Mouse (Mus musculus): Measurements from ENCODE around the gene Bbof1.

Bbof1 gene

DNA sequence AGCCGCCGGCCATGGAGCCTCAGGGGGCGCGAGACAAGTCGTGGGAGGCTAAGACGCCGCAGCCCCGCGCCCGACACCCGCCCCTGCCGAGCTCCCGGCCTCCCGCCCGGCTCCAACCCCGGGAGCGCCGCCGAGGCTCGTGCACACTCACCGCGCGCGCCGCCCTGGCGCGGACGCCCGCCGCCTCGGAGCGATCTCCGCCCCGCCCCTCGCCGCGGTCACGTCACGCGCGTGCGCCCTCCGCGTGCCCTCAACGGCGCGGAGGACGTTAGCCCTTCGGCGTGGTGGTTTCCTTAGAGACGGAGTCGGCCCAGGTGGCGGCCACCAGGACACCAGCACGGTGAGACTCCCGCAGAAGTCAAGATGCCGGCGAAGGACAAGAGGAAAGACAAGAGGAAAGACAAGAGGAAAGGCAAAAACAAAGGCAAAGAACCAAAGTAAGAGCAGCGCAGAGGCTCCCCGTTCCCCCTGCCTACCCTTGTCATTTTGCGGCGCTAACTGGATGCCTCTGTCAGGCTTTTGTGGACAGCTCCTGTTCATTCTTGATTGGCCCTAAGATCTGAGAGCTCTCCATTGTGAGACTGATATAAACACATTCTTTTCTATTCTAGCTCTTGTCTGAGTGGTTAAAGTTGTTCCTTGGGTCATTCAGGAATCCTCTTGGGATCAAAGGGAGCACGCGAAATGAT, at the start of gene Bbof1, which contains the start of gene Entpd5:
Bbof1 (plus strand) TSS at position 253 of the 689 bp plus-strand sequence.
Entpd5 (minus strand) TSS at position 211 of the 689 bp plus-strand sequence.
- DNase-seq: peak; percentile 94

DNA sequence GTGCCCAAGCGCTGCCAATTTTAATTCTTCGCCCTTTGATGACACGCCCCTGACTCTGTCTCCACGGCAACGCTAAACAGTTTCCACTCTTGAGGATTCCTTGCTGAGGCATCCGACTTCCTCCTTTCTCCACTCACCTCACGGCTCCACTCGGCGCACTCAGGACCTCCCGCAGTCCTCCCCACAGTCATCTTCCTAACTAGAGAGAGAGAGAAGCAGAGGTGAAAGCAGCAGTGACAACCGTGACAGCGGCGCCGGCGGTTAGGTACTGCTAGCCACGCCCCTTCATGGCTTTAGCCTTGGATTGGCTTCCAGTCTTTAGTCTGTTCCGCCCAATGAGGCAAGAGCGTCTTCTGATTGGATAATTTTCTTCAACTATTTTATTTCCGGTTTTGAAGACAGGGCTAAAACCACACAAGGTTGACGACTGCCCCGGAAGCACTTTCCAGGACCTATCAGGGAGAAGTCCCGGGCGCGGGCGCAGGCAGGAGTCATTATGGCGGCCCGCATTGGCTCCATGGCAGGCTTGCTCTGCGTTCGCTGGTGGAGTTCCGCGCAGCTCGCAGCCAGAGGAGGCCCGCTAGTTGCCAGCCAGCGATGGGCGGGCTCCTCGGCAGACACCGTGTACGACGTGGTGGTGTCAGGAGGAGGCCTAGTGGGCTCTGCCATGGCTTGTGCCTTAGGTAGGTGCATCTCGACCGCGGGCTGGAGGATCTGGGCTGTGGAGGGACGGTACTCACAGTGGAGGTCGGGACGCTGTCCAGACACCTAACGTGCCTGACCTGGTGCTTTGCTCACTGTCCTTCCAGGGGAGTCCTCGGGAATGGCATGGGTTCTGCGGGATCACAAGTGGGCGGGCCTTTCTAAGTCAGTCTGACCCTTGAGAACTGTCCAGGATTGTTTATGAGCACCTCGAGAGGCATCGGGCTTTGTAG, 47.0 kb upstream of the Bbof1 start, which contains the start of the genes Coq6 and Fam161b:
Coq6 (plus strand) TSS at position 103 of the 935 bp plus-strand sequence.
Fam161b (minus strand) TSS at position 279 of the 935 bp plus-strand sequence.
- DNase-seq: peak; percentile 96

DNA sequence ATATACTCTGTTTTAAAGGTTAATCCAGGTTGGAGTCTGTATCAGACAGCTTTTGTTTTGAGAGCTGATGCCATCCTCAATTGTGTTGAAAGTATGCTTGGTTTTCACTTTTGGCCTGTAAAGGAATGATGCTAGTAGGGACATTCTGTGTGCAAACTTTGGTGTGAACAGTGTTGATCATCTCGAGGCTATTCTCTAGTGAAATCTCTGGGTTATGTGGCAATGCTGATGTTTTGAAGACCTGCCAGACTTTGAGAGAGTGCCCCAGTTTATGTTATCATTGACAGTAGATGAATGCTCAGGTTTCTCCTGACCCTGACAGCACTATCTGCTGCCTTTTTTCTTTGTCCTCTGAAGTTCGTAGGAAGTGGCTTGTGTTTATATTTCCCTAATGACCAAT, 46.0 kb upstream of the Bbof1 start:
- DNase-seq: no peak

GRCm38 (mm10) chr12:84364291-84364690, 44.6 kb upstream of the Bbof1 start:
- no peak for DNase-seq

DNA sequence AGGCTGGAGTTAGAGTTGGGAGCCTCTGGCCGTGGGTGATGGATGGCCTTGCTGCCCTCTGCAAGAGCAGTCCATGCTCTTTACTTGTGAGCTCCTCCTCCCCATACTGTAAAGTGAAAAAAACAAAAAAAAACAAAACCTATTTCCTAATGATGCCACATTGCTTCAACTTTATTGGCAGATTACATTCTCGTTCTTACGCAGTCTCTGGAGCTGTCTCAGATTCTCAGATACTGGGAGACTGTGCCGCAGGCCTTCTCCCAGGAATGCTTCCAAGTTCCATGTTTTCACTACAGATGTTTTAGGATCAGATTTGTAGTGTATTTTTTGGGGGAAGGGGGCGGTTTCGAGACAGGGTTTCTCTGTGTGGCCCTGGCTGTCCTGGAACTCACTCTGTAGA, 43.7 kb upstream of the Bbof1 start:
- DNase-seq: no peak

DNA sequence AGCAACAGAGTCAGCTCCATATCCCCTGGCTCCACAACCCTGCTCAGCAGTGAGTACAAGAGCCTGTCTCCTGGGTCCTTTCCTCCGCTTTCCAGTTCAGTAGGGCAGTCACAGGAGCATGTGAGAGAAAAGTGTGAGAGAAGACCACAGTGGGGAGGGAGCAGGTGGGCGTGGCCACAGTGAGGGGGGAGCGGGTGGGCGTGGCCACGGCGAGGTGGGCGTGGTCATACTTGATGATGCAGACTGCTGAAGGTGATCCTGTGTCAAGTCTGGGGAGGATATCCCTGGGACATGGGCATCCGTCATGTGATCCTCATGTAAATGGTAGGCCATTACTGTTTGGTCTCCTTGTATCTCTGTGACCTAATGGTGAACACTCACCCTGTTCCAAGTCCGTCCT, 41.9 kb upstream of the Bbof1 start:
- DNase-seq: no peak

- no peak for DNase-seq
These were observed 37.2 kb upstream of the Bbof1 start for GRCm38 (mm10) chr12:84371647-84372046.

GRCm38 (mm10) chr12:84373831-84374481, 34.9 kb upstream of the Bbof1 start:
- no peak for DNase-seq

- DNase-seq: no peak
These were observed 26.5 kb upstream of the Bbof1 start for GRCm38 (mm10) chr12:84382369-84382768.

DNA sequence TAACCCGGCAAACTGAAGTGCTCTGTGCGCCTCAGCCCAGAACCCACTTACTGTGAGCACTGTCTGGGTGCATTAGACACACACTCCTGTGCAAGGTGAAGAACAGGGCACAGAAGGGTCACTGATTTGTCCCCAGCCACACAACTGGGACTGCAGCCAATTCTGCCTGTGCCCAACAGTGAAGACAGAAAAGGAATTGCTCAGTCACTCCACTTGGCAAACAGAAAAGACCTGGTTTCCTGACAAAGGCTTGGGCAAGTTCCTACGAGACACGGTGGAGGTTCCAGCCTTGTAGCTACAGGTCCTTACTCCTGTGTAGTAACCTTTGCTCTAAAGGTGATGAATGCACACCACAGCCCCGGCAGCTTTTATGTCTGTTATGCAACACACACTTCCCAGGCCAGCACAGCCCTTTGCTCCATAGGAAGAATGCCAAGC, 24.2 kb upstream of the Bbof1 start:
- peak; percentile 82 for DNase-seq

- no peak for DNase-seq
These were observed 23.5 kb upstream of the Bbof1 start for GRCm38 (mm10) chr12:84385408-84385807.

DNA sequence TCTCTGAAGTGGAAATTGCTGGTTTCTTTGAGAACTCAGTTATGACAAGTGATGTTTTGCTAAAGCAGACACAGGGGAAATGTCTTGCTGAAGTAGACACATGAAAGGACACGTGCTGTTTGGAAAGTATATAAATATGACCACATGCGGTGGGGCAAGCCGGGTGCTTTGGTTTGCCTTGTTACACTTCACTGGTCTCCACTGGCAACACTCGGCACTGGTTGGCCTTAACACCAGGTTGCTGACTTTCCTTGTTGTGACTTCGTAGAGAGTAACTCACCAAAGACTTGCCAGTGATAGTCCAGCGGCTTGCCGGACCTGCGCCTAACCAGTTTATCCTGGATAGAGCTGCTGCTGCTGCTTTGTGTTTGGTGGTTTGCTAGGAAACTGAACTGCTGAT, 20.8 kb upstream of the Bbof1 start:
- no peak for DNase-seq

GRCm38 (mm10) chr12:84388774-84389400, 20.0 kb upstream of the Bbof1 start:
- DNase-seq: no peak

- DNase-seq: no peak
These were observed 18.5 kb upstream of the Bbof1 start for GRCm38 (mm10) chr12:84390336-84390735.

DNA sequence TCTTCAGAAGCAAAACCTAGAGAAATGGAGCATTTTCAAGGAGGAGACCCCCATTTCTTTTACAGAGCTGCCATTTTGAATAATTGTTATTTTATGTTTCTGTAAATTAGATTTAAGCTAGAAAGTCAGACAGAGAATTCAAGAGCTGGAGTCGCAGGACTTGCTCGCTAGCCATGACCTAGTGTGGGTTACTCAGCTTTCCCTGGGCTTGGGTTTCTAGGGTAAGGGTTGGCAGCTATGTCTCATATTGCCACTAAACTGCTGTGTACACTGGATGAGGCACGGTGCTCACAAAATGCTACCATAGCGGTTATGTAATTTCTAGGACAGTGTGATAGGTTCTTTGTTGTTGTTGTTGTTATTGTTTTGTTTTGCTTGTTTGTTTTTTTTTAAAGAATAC, 16.2 kb upstream of the Bbof1 start:
- no peak for DNase-seq

GRCm38 (mm10) chr12:84393847-84394246, 15.0 kb upstream of the Bbof1 start:
- no peak for DNase-seq

GRCm38 (mm10) chr12:84396947-84397679, 11.8 kb upstream of the Bbof1 start:
- no peak for DNase-seq

- no peak for DNase-seq
These were observed 11.2 kb upstream of the Bbof1 start for GRCm38 (mm10) chr12:84397685-84398084.

- no peak for DNase-seq
These were observed 10.2 kb upstream of the Bbof1 start for GRCm38 (mm10) chr12:84398629-84399028.

DNA sequence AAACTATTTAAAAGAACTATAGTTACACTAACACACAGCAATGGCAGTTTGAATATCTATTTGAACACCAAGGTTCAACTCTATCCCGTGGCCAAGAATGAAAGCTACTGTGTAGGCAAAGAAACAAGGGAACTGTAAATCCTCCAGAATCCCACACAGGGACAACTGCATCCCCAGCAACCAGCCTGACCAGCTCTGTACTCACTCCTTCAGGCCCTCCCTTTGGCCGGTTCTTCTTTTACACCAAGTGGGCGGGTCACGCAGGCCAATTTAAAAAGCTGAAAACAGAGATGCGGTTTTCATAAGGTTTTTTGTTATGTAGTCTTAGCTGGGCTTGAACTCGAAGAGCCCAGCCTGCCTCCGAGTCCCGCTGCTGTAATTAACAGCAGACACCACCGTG, 9.7 kb upstream of the Bbof1 start:
- DNase-seq: no peak

DNA sequence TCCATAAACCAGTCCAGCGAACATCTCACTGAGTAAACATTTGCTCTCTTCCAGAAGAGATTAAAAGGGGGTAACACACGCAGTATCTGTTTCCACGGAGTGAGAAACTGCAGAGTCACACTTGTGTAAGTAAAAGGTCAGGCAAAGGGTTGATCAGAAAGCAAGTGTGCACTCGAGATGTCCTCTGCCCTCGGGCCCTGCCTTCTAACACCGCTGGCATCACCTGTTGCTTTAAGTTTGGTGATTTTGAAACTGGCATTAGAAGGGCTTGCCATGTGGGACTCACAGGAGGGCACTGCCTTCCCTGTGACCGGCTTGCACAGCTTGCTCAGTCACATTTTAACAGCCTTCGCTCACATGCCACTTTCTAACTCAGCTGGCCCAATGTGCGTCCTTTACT, 9.2 kb upstream of the Bbof1 start:
- peak; percentile 51 for DNase-seq

- DNase-seq: no peak
These were observed 8.8 kb upstream of the Bbof1 start for GRCm38 (mm10) chr12:84400068-84400467.
